Mouse (Mus musculus) bone marrow macrophage, adult 2 months (primary cell): ENCODE measurements around the gene Klhl35.

Experiments
- CTCF ChIP-seq: IDR thresholded peaks from 2 replicates; pipeline ENCODE4 v1.5.1; 2012; ENCODE audit warnings: low read depth, mild to moderate bottlenecking, low read length, moderate library complexity
- POLR2A ChIP-seq: IDR thresholded peaks from 2 replicates; pipeline ENCODE4 v1.6.1; 2012; ENCODE audit warnings: mild to moderate bottlenecking, low read depth, low read length, borderline replicate concordance

- no peak for TF ChIP-seq CTCF
- TF ChIP-seq POLR2A = no peak
Observed at GRCm38 (mm10) chr7:99465811-99466210, at the start of gene Klhl35.
